Mouse (Mus musculus) thymus, adult 2 months (tissue): Measurements from ENCODE around the gene Poldip3.

Experiments used
- CTCF ChIP-seq: fragments of 200-500 bp; IDR thresholded peaks from 2 replicates; pipeline ENCODE4 v1.5.1; 2012; ENCODE audit warnings: mild to moderate bottlenecking, control low read depth, low read length, moderate library complexity, borderline replicate concordance; ENCODE audit not compliant: control insufficient read depth, poor library complexity, insufficient read depth; ENCODE audit errors: extremely low read depth
- POLR2A ChIP-seq: fragments of 200-500 bp; IDR thresholded peaks from 2 replicates; pipeline ENCODE4 v1.6.1; 2012; ENCODE audit warnings: mild to moderate bottlenecking, low read length, control low read depth, moderate library complexity; ENCODE audit not compliant: control insufficient read depth, poor library complexity, insufficient read depth; ENCODE audit errors: extremely low read depth

- TF ChIP-seq CTCF (no peak), POLR2A (no peak)
These were observed 8.5 kb upstream of the Poldip3 start for GRCm38 (mm10) chr15:83157667-83158064.
